Mouse (Mus musculus): Measurements from ENCODE around the gene Tmem255b. TPM values are rescaled to one million over a fixed set of nuclear protein-coding genes. Genes with fewer than 3 reads are reported as not detected.

The Tmem255b gene
- total RNA-seq, 2 experiments from 2014 or later = 5.7 to 7.4 TPM

GRCm38 (mm10) chr8:13442152-13442551 lies 7.2 kb downstream of the Tmem255b start:
- no peak for DNase-seq (ENCODE audit: extremely low spot score in 1 of 2, low spot score in 1 of 2)

- peak in 1 of 2 experiments; percentile 49 for DNase-seq (ENCODE audit: extremely low spot score in 1 of 2, low spot score in 1 of 2)
These were observed 11.5 kb downstream of the Tmem255b start for GRCm38 (mm10) chr8:13446456-13446855.

- DNase-seq (ENCODE audit: extremely low spot score in 1 of 2, low spot score in 1 of 2) = no peak
These were observed 13.2 kb downstream of the Tmem255b start for GRCm38 (mm10) chr8:13448145-13448544.

- no peak for DNase-seq (ENCODE audit: extremely low spot score in 1 of 2, low spot score in 1 of 2)
These were observed 16.8 kb downstream of the Tmem255b start for GRCm38 (mm10) chr8:13451747-13452277.

GRCm38 (mm10) chr8:13454341-13455113 lies 19.5 kb downstream of the Tmem255b start:
- no peak for DNase-seq (ENCODE audit: extremely low spot score in 1 of 2, low spot score in 1 of 2)

- DNase-seq (ENCODE audit: extremely low spot score in 1 of 2, low spot score in 1 of 2) = peak in 1 of 2 experiments; percentile 56
These were observed 20.3 kb downstream of the Tmem255b start for GRCm38 (mm10) chr8:13455295-13455694.

- DNase-seq (ENCODE audit: extremely low spot score in 1 of 2, low spot score in 1 of 2) = no peak
These were observed 24.4 kb downstream of the Tmem255b start for GRCm38 (mm10) chr8:13459431-13459830.

- DNase-seq (ENCODE audit: extremely low spot score in 1 of 2, low spot score in 1 of 2) = no peak
These were observed 26.2 kb downstream of the Tmem255b start for GRCm38 (mm10) chr8:13461085-13461765.

- DNase-seq (ENCODE audit: extremely low spot score in 1 of 2, low spot score in 1 of 2) = peak; percentile 81 to 95
These were observed 26.9 kb downstream of the Tmem255b start for GRCm38 (mm10) chr8:13461843-13462242.

GRCm38 (mm10) chr8:13462392-13462791 lies 27.4 kb downstream of the Tmem255b start:
- DNase-seq (ENCODE audit: extremely low spot score in 1 of 2, low spot score in 1 of 2) = no peak

- no peak for DNase-seq (ENCODE audit: extremely low spot score in 1 of 2, low spot score in 1 of 2)
These were observed 30.3 kb downstream of the Tmem255b start for GRCm38 (mm10) chr8:13465324-13465723.

- DNase-seq (ENCODE audit: extremely low spot score in 1 of 2, low spot score in 1 of 2) = peak in 1 of 2 experiments; percentile 32
These were observed 32.0 kb downstream of the Tmem255b start for GRCm38 (mm10) chr8:13466989-13467388.

- no peak for DNase-seq (ENCODE audit: extremely low spot score in 1 of 2, low spot score in 1 of 2)
These were observed 33.7 kb downstream of the Tmem255b start for GRCm38 (mm10) chr8:13468737-13469136.

GRCm38 (mm10) chr8:13471484-13471883 lies 36.5 kb downstream of the Tmem255b start:
- no peak for DNase-seq (ENCODE audit: extremely low spot score in 1 of 2, low spot score in 1 of 2)

GRCm38 (mm10) chr8:13472284-13472683 lies 37.3 kb downstream of the Tmem255b start:
- DNase-seq (ENCODE audit: extremely low spot score in 1 of 2, low spot score in 1 of 2) = no peak

- no peak for DNase-seq (ENCODE audit: extremely low spot score in 1 of 2, low spot score in 1 of 2)
These were observed 40.9 kb downstream of the Tmem255b start for GRCm38 (mm10) chr8:13475892-13476291.

- DNase-seq (ENCODE audit: extremely low spot score in 1 of 2, low spot score in 1 of 2) = no peak
These were observed 46.1 kb downstream of the Tmem255b start for GRCm38 (mm10) chr8:13481089-13481554.

- no peak for DNase-seq (ENCODE audit: extremely low spot score in 1 of 2, low spot score in 1 of 2)
These were observed 46.6 kb downstream of the Tmem255b start for GRCm38 (mm10) chr8:13481596-13481995.

GRCm38 (mm10) chr8:13482101-13482801 lies 47.3 kb downstream of the Tmem255b start:
- DNase-seq (ENCODE audit: extremely low spot score in 1 of 2, low spot score in 1 of 2) = no peak

GRCm38 (mm10) chr8:13483191-13483590 lies 48.2 kb downstream of the Tmem255b start:
- DNase-seq (ENCODE audit: extremely low spot score in 1 of 2, low spot score in 1 of 2) = no peak

- no peak for DNase-seq (ENCODE audit: extremely low spot score in 1 of 2, low spot score in 1 of 2)
These were observed 54.4 kb downstream of the Tmem255b start for GRCm38 (mm10) chr8:13489351-13489750.

Measured in layer of hippocampus, postnatal 25 days (tissue).